Mouse (Mus musculus): Measurements from ENCODE around the gene Mpv17l. TPM values are rescaled to one million over a fixed set of nuclear protein-coding genes. Genes with fewer than 3 reads are reported as not detected.

The Mpv17l gene
- polyA plus RNA-seq (2012; rRNA removed): 26.1 and 27.2 TPM in 2 replicates

GRCm38 (mm10) chr16:13902888-13903483 lies at the start of gene Mpv17l, which contains the start of gene Pdxdc1:
TSS of gene Mpv17l (plus strand) at chr16:13903161.
TSS of gene Pdxdc1 (minus strand) at chr16:13903131.

GRCm38 (mm10) chr16:13986574-13987478 lies 83.9 kb downstream of the Mpv17l start, which contains the start of the genes 2900011O08Rik and Ifitm7:
TSS of gene 2900011O08Rik (plus strand) at chr16:13986604.
TSS of gene Ifitm7 (minus strand) at chr16:13986888.

Other genes starting within 250 kb of the Mpv17l start
- 23.1 and 23.3 TPM in 2 replicates for gene Parn, start 235.0 kb upstream of the Mpv17l start, polyA plus RNA-seq (2012; rRNA removed)
- 46.5 and 47.1 TPM in 2 replicates for gene Bfar, start 231.3 kb upstream of the Mpv17l start, polyA plus RNA-seq (2012; rRNA removed)
- 4.1 and 4.2 TPM in 2 replicates for gene 3110001I22Rik, start 231.2 kb upstream of the Mpv17l start, polyA plus RNA-seq (2012; rRNA removed)
- 0.22 and 0.29 TPM in 2 replicates for gene Pla2g10, start 172.2 kb upstream of the Mpv17l start, polyA plus RNA-seq (2012; rRNA removed)
- gene Rrn3, start 122.5 kb upstream of the Mpv17l start, polyA plus RNA-seq (2012; rRNA removed): 30.7 and 32.0 TPM in 2 replicates
- gene Ntan1, start 84.3 kb upstream of the Mpv17l start, polyA plus RNA-seq (2012; rRNA removed): 157 and 162 TPM in 2 replicates
- 51.1 and 53.5 TPM in 2 replicates for gene Pdxdc1, start within 50 bp of the Mpv17l start, polyA plus RNA-seq (2012; rRNA removed)
- 192 and 199 TPM in 2 replicates for gene 2900011O08Rik, start 83.4 kb downstream of the Mpv17l start, polyA plus RNA-seq (2012; rRNA removed)
- gene Ifitm7, start 83.7 kb downstream of the Mpv17l start, polyA plus RNA-seq (2012; rRNA removed): 1.0 and 1.3 TPM in 2 replicates

Data from central nervous system, embryonic 18 days (tissue).